In the genomic region with DNA sequence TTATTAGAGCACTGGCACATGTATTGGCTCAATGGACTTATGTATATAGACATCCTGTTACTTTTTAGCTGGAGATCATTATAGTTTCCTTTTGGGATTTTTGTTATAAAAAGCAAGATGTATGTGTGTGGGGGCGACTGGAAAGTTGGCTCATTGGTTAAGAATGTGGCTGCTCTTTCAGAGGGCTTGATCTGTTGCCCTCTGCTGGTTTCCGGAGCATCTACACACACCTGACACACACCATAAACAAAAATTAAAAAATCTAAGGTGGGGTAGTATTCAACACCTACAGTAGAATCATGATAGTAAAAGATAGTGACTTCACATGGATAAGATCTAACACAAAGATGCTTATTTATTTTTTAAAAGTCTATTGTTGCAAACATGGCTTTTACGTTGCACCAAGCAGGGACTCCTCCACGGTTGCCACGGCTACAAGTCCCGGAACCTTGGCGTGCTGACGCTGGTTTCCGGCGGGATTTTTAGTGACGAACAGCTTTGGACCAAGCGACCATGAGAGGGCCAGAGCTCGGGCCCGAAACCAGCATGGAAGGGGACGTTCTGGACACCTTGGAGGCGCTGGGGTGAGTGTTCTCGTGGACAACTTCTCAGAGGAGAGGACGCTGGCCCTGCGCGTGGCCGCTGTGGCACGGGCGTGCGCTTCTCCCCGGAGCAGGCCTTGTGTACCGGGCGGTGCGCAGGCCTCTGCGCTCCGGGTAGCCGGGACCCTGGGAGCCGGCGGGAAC, we compare ENCODE assay signal across 8 mouse cellular contexts. TPM values are rescaled to one million over a fixed set of nuclear protein-coding genes. Genes with fewer than 3 reads are reported as not detected.
DNase-seq lines count a peak whose midpoint lies in the region; ATAC-seq and TF ChIP-seq lines count a peak whose summit lies in the region.

Gene Fam98b (plus strand): TSS at position 485 of the 746 bp plus-strand sequence.

- H3K4me1 ChIP-seq in ES-E14 (ENCODE audit: control insufficient read depth in 2 of 2, insufficient read depth in 2 of 2, low read length in 2 of 2, poor library complexity in 1 of 2): peaks cover 0 to 1% of the 10 kb centered on the region in 2 experiments; a peak in 1 of 4 replicates
- peaks cover 19% of the 10 kb centered on the region for H3K4me1 ChIP-seq in forebrain, embryonic 15.5 days
- H3K4me1 ChIP-seq in lung, adult 2 months (ENCODE audit: control insufficient read depth, insufficient read depth, low read length): no peaks in the 10 kb centered on the region

- intact Hi-C loops in heart, postnatal 25 days (cut with DNase I): no loop called here

- H3K9me3 ChIP-seq in ES-E14 (ENCODE audit: control insufficient read depth, insufficient read depth, low read depth, low read length): no peaks in the 10 kb centered on the region
- no peaks in the 10 kb centered on the region for H3K9me3 ChIP-seq in forebrain, embryonic 15.5 days

- peak within 1 kb of the TSS; percentile 74 for H3K27ac ChIP-seq in ES-E14 (ENCODE audit: insufficient read depth, low read depth, low read length, poor library complexity, severe bottlenecking)
- peak within 1 kb of the TSS; percentile 93 for H3K27ac ChIP-seq in forebrain, embryonic 15.5 days (replicated peaks)

- DNase-seq in ES-E14 (ENCODE audit: low read depth, low spot score): peak; percentile 97
- peak; percentile 81 for DNase-seq in cerebellum, adult 11-12 months
- peak; percentile 73 for DNase-seq in heart, postnatal 25 days (ENCODE audit: low spot score)
- peak; percentile 84 to 93 for DNase-seq in layer of hippocampus, adult 18-20 months (ENCODE audit: low spot score in 2 of 2)
- peak; percentile 87 for DNase-seq in lung, adult 2 months
- DNase-seq in thymus, adult 18-20 months: peak; percentile 71 to 74

- WGBS in forebrain, embryonic 15.5 days: under 1% methylated on average over 33 of the region's 33 CpGs
- WGBS in lung, adult 2 months: under 1% methylated on average over 33 of the region's 33 CpGs

- in situ Hi-C loops in ES-E14 (cut with MboI; ENCODE audit: low sequenced_read_pairs in 2 of 2, unreplicated experiment in 2 of 2): no loop called here

- H3K36me3 ChIP-seq in ES-E14 (ENCODE audit: control insufficient read depth, insufficient read depth, low read length, poor library complexity, severe bottlenecking): no peaks in the 10 kb centered on the region
- H3K36me3 ChIP-seq in forebrain, embryonic 15.5 days: no peaks in the 10 kb centered on the region

- H3K4me2 ChIP-seq in forebrain, embryonic 15.5 days (replicated peaks): peak within 1 kb of the TSS; percentile 60

- peak; percentile 44; the same call in 1 of the 2 replicates for TF ChIP-seq POLR2A in lung, adult 2 months (IDR thresholded peaks at IDR 0.05; ENCODE audit: borderline replicate concordance, extremely low read depth, low read depth, low read length)

- H3K4me3 ChIP-seq in ES-E14 (ENCODE audit: insufficient read depth in 1 of 2, low read depth in 1 of 2, low read length in 2 of 2, poor library complexity in 1 of 2, severe bottlenecking in 1 of 2): peak within 1 kb of the TSS; percentile 77 to 99
- H3K4me3 ChIP-seq in forebrain, embryonic 15.5 days: peak within 1 kb of the TSS; percentile 98
- peak within 1 kb of the TSS; percentile 81 for H3K4me3 ChIP-seq in lung, adult 2 months (replicated peaks; ENCODE audit: extremely low read depth, low read depth, low read length)

- ATAC-seq in forebrain, embryonic 15.5 days (replicated peaks): peak; percentile 98
- peak; percentile 85 for ATAC-seq in neutrophil, adult 5-6 weeks (ENCODE audit: extremely low read depth, insufficient number of reproducible peaks, low FRiP score, poor library complexity, severe bottlenecking)

- no peak for TF ChIP-seq CTCF in lung, adult 2 months (IDR thresholded peaks at IDR 0.05; ENCODE audit: insufficient read depth, low read length)

- no peaks in the 10 kb centered on the region; the same call in 1 of the 2 replicates for H3K27me3 ChIP-seq in forebrain, embryonic 15.5 days

- H3K9ac ChIP-seq in ES-E14 (ENCODE audit: insufficient read depth, low read depth, low read length, poor library complexity, severe bottlenecking): peak within 1 kb of the TSS; percentile 100
- peak within 1 kb of the TSS; percentile 99 for H3K9ac ChIP-seq in forebrain, embryonic 15.5 days (replicated peaks)

TF ChIP-seq in ES-E14, 5 proteins besides CTCF, POLR2A, EP300 and RAD21:
- TF ChIP-seq ZNF384 (IDR thresholded peaks at IDR 0.05; ENCODE audit: low read depth, low read length): no peak
- no peak for TF ChIP-seq MAFK (IDR thresholded peaks at IDR 0.05; ENCODE audit: insufficient read depth, low read depth, low read length)
- TF ChIP-seq ZC3H11A (IDR thresholded peaks at IDR 0.05; ENCODE audit: borderline replicate concordance, low read depth, low read length): peak; percentile 36; the same call in 1 of the 2 replicates
- peak; percentile 68; the same call in 1 of the 2 replicates for TF ChIP-seq HCFC1 (IDR thresholded peaks at IDR 0.05; ENCODE audit: borderline replicate concordance, insufficient read depth, low read length)
- TF ChIP-seq CHD2 (IDR thresholded peaks at IDR 0.05; ENCODE audit: low read depth, low read length): no peak

RNA-seq across cellular contexts. Expression of gene Fam98b, which starts in this region (rescaled TPM):
- 7.9 and 13.7 TPM in 2 replicates for total RNA-seq in ES-E14 (2012; rRNA removed)
- polyA plus RNA-seq in forebrain, embryonic 15.5 days (2015; fragmentation: Nextera tagmentation; extraction: Ambion mirVana): 14.6 and 16.4 TPM in 2 replicates
- total RNA-seq in heart, postnatal 25 days (2021): 10 to 100 TPM; 22.4 to 22.8 TPM
- total RNA-seq in layer of hippocampus, adult 18-20 months (2021): 10 to 100 TPM; 46.6 to 51.4 TPM
- polyA plus RNA-seq in lung, adult 2 months (2012; rRNA removed): 3.7 and 6.5 TPM in 2 replicates
- total RNA-seq in neutrophil, adult 5-6 weeks (2017): 11.5 and 14.2 TPM in 2 replicates

Comparison
In these comparisons a context has a peak if more than half of its experiments do, and no peak if none do; other contexts are left out.
1. Peak in every context shown above with its lines: DNase-seq, ATAC-seq, H3K4me3 ChIP-seq and H3K27ac ChIP-seq.